Mouse (Mus musculus): ENCODE measurements around the gene Ap5z1. TPM values are rescaled to one million over a fixed set of nuclear protein-coding genes. Genes with fewer than 3 reads are reported as not detected.

Ap5z1 gene
- polyA plus RNA-seq, 1 experiment from 2014 or later: 9.8 TPM

DNA sequence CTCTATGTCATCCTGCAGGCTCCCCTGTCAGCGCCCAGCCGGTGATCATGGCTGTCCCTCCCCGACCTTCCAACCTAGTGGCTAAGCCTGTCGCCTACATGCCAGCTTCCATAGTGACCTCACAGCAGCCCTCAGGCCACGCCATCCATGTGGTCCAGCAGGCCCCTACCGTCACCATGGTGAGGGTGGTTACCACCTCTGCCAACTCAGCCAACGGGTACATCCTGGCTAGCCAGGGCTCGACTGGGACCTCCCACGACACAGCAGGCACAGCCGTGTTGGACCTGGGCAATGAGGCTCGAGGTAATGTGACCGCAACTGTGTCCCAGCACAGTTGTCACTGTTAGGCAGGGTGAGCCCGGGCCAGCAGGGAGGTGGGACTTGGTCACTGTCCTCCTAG, 10.0 kb upstream of the Ap5z1 start:
- Histone ChIP-seq H3K36me3 (peaks cover 83% of the 10 kb centered on the region), H3K27me3 (no peaks in the 10 kb centered on the region), H3K4me3 (no peak overlapping the region), H3K4me1 (0 out of 2 replicates have a peak, but pooled peaks cover 3% of the 10 kb centered on the region), H3K27ac (no peak overlapping the region), H3K9ac (no peak overlapping the region), H3K9me3 (no peaks in the 10 kb centered on the region), H3K4me2 (no peak overlapping the region)
- 92% methylated on average over 13 of the region's 13 CpGs for WGBS
- no peak for ATAC-seq (ENCODE audit: insufficient number of reproducible peaks, low FRiP score, low TSS enrichment, low read depth)

DNA sequence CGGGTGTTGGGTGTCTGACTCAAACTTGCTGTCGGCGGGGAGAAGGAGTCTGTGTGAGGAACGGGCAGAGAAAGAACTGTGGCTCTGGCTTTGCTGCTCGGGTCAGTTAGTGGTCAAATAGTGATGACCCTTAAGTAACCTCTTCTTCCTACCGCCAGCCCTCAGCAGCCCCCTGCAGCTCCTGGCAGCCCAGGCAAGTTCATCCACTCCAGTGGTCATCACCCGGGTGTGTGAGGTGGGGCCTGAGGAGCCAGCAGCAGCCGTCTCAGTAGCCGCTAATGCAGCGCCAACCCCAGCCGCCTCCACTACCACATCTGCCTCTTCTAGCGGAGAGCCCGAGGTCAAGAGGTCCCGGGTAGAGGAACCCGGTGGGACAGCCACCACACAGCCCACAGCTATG, 7.4 kb upstream of the Ap5z1 start:
- Histone ChIP-seq H3K36me3 (peaks cover 82% of the 10 kb centered on the region), H3K27me3 (no peaks in the 10 kb centered on the region), H3K9ac (no peak overlapping the region), H3K4me3 (no peak overlapping the region), H3K9me3 (no peaks in the 10 kb centered on the region), H3K4me2 (no peak overlapping the region), H3K4me1 (0 out of 2 replicates have a peak, but pooled peaks cover 2% of the 10 kb centered on the region), H3K27ac (no peak overlapping the region)
- ATAC-seq (ENCODE audit: insufficient number of reproducible peaks, low FRiP score, low TSS enrichment, low read depth): no peak
- 63% methylated on average over 15 of the region's 15 CpGs for WGBS

DNA sequence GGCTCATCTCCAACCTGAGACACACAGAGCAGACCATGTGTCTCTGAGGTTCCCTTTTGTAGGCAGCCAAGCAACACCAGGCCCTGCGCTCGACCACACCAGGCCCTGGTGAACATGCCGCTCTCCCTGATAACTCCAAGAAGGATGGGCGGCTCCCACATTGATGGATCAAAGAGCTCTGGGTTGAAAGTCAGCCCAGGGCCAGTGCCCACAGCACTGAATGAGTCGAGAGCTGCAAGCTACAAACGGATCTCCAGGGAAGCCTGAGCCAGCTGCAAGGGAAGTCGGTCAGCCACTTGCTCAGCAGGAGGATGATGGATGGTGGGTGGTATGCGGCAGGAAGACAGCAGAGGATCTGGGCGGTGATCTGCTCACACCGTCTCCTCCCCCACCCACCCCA, 6.4 kb upstream of the Ap5z1 start:
- 48% methylated on average over 10 of the region's 10 CpGs for WGBS
- Histone ChIP-seq H3K9ac (no peak overlapping the region), H3K27me3 (no peaks in the 10 kb centered on the region), H3K4me3 (no peak overlapping the region), H3K4me2 (no peak overlapping the region), H3K4me1 (no peaks in the 10 kb centered on the region), H3K9me3 (no peaks in the 10 kb centered on the region), H3K36me3 (peaks cover 84% of the 10 kb centered on the region), H3K27ac (0 out of 2 replicates have a peak overlapping the region, but pooled peaks have one; percentile 27)
- ATAC-seq (ENCODE audit: insufficient number of reproducible peaks, low FRiP score, low TSS enrichment, low read depth): no peak

DNA sequence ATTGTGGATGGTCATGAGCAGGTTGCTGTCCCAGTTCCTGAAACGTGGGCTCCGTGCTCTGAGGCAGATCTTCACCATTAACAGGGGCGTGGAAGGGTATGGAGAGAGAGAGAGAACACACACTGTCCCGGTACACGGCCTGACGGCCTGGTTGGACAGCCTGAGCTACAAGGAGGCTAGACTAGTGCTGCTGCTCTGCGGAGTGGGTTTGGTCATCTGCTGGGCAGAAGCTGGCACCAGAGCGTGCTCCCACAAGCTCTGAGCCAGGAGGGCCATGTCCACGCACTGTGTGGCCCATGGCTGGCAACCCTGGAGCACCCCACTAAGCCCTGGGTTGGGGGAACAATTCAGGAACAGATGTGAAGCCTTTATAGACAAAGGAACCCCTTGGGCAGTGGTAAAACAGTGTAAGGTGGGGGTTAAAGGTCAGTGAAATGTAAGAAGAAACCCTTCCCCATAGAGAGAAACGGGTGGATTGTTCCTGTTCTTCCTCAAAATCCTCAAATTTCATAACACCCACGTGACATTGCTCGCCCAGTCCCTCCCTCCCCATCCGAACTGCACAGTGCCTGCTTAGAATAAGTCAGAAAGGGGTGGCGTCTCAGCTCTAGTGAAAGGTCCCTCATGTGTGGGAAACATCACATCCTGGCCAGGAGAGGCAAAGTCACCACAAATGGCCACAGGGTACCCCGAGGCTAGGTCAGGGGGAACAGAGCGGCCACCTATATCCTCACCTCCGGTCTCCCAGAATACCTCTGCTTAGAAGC, 4.8 kb upstream of the Ap5z1 start:
- Histone ChIP-seq H3K4me3 (no peak overlapping the region), H3K27me3 (no peaks in the 10 kb centered on the region), H3K27ac (no peak overlapping the region), H3K9ac (no peak overlapping the region), H3K36me3 (peaks cover 69% of the 10 kb centered on the region), H3K4me2 (no peak overlapping the region), H3K9me3 (no peaks in the 10 kb centered on the region), H3K4me1 (peaks cover 8% of the 10 kb centered on the region; the same call in 1 of the 2 replicates)
- 80% methylated on average over 17 of the region's 17 CpGs for WGBS
- ATAC-seq (ENCODE audit: insufficient number of reproducible peaks, low FRiP score, low TSS enrichment, low read depth): no peak

DNA sequence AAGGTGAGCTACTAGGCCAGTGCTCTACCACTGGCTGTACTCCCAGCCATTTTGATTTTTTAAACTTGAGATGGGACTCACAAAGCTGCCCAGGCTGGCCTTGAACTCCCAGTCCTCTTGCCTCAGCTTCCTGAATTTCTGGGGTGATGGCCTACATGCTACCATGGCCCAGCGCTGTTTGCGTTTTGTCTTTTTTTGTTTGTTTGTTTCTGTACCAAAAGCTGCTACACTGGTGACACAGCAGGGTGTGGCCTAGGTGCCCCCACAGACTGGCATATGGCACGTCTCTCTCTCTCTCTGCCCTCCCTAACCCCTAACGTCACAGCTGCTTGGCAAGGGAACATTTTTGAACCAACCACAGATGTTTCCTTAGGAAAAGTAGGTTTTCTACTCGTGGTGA, 3.9 kb upstream of the Ap5z1 start:
- H3K36me3 ChIP-seq: peaks cover 61% of the 10 kb centered on the region
- WGBS: 67% methylated on average over 5 of the region's 5 CpGs
- no peak for ATAC-seq (ENCODE audit: insufficient number of reproducible peaks, low FRiP score, low TSS enrichment, low read depth)
- H3K27me3 ChIP-seq: no peaks in the 10 kb centered on the region
- H3K4me1 ChIP-seq: peaks cover 15% of the 10 kb centered on the region
- H3K4me3 ChIP-seq: no peak overlapping the region
- H3K27ac ChIP-seq: peak overlapping the region; percentile 43; the same call in 1 of the 2 replicates
- no peak overlapping the region for H3K4me2 ChIP-seq
- H3K9me3 ChIP-seq: no peaks in the 10 kb centered on the region
- no peak overlapping the region for H3K9ac ChIP-seq

DNA sequence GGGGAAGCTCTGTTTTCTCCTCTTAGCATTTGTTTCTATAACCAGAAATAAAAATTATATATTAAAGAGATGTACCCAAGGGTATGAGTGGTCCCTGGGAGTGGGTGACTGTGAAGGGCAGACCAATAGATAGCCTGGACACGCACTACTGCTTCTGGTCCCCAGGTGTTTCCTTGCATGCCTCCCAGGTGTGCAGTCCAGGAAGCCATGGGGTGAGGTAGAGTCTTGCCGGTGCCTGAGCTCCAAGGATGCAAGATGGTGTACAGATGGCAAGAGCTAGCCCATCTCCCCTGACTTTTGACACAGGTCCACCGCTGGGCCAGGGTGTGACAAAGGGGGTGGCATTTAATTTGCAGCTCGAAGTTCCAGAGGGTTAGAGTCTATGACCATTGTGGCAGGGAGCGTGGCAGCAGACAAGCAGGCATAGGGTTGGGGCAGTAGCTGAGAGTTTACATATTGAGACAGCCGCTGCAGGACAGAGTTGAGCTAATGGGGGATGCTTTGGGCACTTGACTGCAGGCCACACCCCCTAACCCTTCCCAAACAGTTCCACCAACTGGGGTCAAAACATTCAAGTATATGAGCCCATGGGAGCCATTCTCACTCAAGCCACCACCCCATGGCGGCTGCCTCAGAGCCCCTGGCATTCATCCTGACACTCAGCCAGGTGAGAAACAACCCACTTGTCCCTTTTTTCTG, 1.7 kb upstream of the Ap5z1 start:
- ATAC-seq (ENCODE audit: insufficient number of reproducible peaks, low FRiP score, low TSS enrichment, low read depth): no peak

DNA sequence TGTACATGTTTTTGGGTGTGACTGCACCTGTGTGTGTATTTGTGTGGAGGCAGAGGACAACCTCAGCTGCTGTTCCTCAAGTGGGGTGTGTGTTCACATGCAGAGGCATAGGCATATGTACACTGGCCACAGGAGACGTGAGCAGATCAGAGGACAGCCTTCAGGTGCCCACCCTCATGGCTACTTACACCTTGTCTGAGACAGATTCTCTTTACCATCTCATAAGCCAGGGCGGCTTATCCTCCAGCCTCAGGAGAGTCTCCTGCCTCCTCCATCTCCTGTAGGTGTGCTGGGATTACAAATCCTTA, 1.1 kb upstream of the Ap5z1 start:
- peaks cover 19% of the 10 kb centered on the region for H3K4me1 ChIP-seq
- no peak for ATAC-seq (ENCODE audit: insufficient number of reproducible peaks, low FRiP score, low TSS enrichment, low read depth)
- 98% methylated on average over 2 of the region's 2 CpGs for WGBS

More for the DNA sequence above, 1.7 kb upstream of the Ap5z1 start:
- Histone ChIP-seq H3K27ac (no peak overlapping the region; the same call in 1 of the 2 replicates), H3K4me1 (peaks cover 19% of the 10 kb centered on the region), H3K9me3 (no peaks in the 10 kb centered on the region), H3K4me2 (no peak overlapping the region), H3K36me3 (peaks cover 42% of the 10 kb centered on the region), H3K4me3 (no peak overlapping the region), H3K27me3 (no peaks in the 10 kb centered on the region), H3K9ac (no peak overlapping the region)
- WGBS: 95% methylated on average over 7 of the region's 7 CpGs

DNA sequence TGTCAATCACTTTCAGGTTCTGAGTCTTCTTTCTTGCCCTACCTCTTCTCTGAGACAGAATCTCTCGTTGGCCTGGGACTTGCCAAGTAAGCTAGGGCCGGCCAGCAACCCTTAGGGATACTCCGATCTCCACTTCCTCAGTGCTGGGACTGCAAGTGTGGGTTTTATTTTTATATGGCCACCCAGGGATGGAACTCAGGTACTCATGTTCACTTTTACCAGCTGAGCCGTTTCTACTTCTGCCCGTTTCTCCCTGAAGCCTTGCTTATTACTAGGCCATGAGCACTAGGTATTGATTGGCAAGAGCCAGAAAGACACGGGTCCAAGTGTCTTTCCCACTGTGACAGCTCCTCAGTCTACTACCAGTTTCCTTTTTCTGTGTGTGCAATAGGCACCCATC, 733 bp upstream of the Ap5z1 start:
- peaks cover 42% of the 10 kb centered on the region for H3K36me3 ChIP-seq
- peak overlapping the region; percentile 40; the same call in 1 of the 2 replicates for H3K9ac ChIP-seq
- peaks cover 19% of the 10 kb centered on the region for H3K4me1 ChIP-seq
- WGBS: 80% methylated on average over 6 of the region's 6 CpGs
- no peak for ATAC-seq (ENCODE audit: insufficient number of reproducible peaks, low FRiP score, low TSS enrichment, low read depth)
- no peaks in the 10 kb centered on the region for H3K27me3 ChIP-seq
- H3K4me2 ChIP-seq: peak overlapping the region; percentile 60
- peak overlapping the region; percentile 93 for H3K27ac ChIP-seq
- peak overlapping the region; percentile 60; the same call in 1 of the 2 replicates for H3K4me3 ChIP-seq
- H3K9me3 ChIP-seq: no peaks in the 10 kb centered on the region

More for the DNA sequence above, 1.1 kb upstream of the Ap5z1 start:
- H3K9ac ChIP-seq: no peak overlapping the region
- H3K4me3 ChIP-seq: no peak overlapping the region
- no peaks in the 10 kb centered on the region for H3K9me3 ChIP-seq
- H3K27me3 ChIP-seq: no peaks in the 10 kb centered on the region
- peaks cover 42% of the 10 kb centered on the region for H3K36me3 ChIP-seq
- H3K27ac ChIP-seq: peak overlapping the region; percentile 93
- no peak overlapping the region for H3K4me2 ChIP-seq

DNA sequence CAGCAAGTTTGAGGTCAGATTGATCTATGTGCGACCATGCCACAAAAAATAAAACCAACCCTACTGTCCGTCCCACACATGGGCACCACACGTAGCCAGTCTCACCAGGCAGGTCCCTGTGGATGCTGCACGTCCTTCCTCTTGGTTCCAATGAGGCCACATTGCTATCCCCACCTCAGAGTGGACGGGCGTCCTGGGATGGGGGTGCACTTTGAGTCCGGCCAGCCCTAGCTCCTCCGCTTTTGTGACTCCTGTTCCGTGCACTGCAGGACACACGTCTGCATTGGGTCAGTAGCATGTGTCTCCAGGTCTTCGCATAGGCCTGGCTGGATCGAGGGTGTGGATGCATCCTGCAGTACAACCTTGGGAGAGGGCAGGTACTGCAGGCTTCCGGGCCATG, 4.6 kb downstream of the Ap5z1 start:
- Histone ChIP-seq H3K36me3 (peaks cover 40% of the 10 kb centered on the region), H3K9me3 (no peaks in the 10 kb centered on the region), H3K9ac (no peak overlapping the region), H3K27me3 (no peaks in the 10 kb centered on the region), H3K4me1 (peaks cover 14% of the 10 kb centered on the region), H3K4me3 (no peak overlapping the region), H3K4me2 (no peak overlapping the region), H3K27ac (no peak overlapping the region)
- ATAC-seq (ENCODE audit: insufficient number of reproducible peaks, low FRiP score, low TSS enrichment, low read depth): no peak
- WGBS: 94% methylated on average over 13 of the region's 13 CpGs

DNA sequence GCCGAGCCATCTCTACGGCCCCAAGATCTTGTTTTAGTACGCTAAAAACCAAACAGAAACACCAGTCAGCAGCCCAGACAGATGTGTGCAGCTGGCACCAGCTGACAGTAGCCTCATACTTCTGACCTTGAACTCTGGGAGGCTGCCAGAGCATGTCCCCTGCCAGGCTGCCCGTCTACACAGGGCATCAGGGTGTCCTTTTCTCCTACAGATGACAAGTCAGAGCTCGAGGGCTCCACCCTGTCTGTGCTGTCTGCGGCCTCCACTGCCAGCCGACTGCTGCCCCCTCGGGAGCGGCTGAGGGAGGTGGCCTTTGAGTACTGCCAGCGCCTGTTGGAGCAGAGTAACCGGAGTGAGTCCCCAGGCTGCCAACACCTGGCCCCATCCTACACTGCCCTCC, 6.1 kb downstream of the Ap5z1 start:
- no peak for ATAC-seq (ENCODE audit: insufficient number of reproducible peaks, low FRiP score, low TSS enrichment, low read depth)
- no peaks in the 10 kb centered on the region for H3K9me3 ChIP-seq
- 81% methylated on average over 11 of the region's 11 CpGs for WGBS
- H3K4me2 ChIP-seq: no peak overlapping the region
- no peak overlapping the region for H3K4me3 ChIP-seq
- no peaks in the 10 kb centered on the region for H3K27me3 ChIP-seq
- peaks cover 49% of the 10 kb centered on the region for H3K36me3 ChIP-seq
- peaks cover 5% of the 10 kb centered on the region for H3K4me1 ChIP-seq
- no peak overlapping the region for H3K27ac ChIP-seq
- no peak overlapping the region for H3K9ac ChIP-seq

DNA sequence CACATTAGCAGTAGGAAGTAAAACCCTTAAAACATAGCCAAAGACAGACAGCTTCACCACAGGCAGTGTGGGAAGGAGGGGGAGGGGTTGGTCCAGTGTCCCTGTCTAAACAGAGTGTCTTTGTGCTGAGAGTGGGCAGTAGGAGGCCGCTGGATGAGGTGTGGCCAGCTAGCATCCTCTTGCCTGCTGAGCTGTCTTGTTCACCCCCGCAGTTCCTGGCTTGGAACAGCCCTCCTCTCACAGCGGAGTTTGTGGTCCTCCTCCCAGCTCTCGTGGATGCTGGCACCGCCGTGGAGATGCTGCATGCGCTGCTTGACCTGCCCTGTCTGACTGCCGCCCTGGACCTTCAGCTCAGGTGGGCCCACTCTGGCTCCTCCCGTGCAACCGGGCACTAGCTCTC, 10.0 kb downstream of the Ap5z1 start:
- H3K27ac ChIP-seq: no peak overlapping the region
- no peak overlapping the region for H3K4me3 ChIP-seq
- H3K36me3 ChIP-seq: peaks cover 49% of the 10 kb centered on the region
- no peak for ATAC-seq (ENCODE audit: insufficient number of reproducible peaks, low FRiP score, low TSS enrichment, low read depth)
- WGBS: 75% methylated on average over 10 of the region's 10 CpGs
- H3K4me1 ChIP-seq: no peaks in the 10 kb centered on the region; the same call in 1 of the 2 replicates
- H3K9me3 ChIP-seq: no peaks in the 10 kb centered on the region
- no peaks in the 10 kb centered on the region for H3K27me3 ChIP-seq
- H3K9ac ChIP-seq: no peak overlapping the region
- no peak overlapping the region for H3K4me2 ChIP-seq

DNA sequence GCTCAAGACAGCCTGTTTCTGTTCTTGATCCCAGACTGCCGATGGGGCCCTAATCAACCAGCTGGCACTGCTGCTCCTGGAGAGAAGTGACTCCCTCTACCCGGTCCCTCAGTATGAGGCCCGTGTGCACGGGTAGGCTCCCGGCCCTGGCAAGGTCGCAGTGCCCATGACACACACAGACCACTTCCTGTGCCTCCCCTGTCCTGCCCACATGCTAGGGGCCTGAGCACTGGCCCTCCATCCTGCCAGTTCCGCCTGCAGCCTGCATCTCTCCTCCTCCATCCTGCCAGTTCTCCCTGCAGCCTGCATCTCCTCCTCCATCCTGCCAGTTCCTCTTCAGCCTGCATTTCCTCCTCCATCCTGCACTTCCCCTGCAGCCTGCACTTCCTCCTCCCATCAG, 11.9 kb downstream of the Ap5z1 start:
- Histone ChIP-seq H3K27me3 (no peaks in the 10 kb centered on the region), H3K4me3 (no peak overlapping the region), H3K4me1 (peaks cover 8% of the 10 kb centered on the region), H3K9ac (no peak overlapping the region), H3K9me3 (no peaks in the 10 kb centered on the region), H3K36me3 (peaks cover 33% of the 10 kb centered on the region), H3K4me2 (no peak overlapping the region), H3K27ac (no peak overlapping the region)
- 88% methylated on average over 7 of the region's 7 CpGs for WGBS
- ATAC-seq (ENCODE audit: insufficient number of reproducible peaks, low FRiP score, low TSS enrichment, low read depth): no peak
